In genomic region chr19:34655227-34655805, GRCm38 (mm10) we compare ENCODE assay signal across 1 mouse cellular context.
TF ChIP-seq lines count a peak whose summit lies in the region.

No protein-coding gene starts in this region.

TF ChIP-seq in ES-E14, 5 proteins besides CTCF, POLR2A, EP300 and RAD21 (continued from another document):
- no peak for TF ChIP-seq HCFC1 (IDR thresholded peaks at IDR 0.05; ENCODE audit: borderline replicate concordance, insufficient read depth, low read length)
